Mouse (Mus musculus): ENCODE data around the gene D10Wsu102e. TPM values are rescaled to one million over a fixed set of nuclear protein-coding genes. Genes with fewer than 3 reads are reported as not detected.

The D10Wsu102e gene
- polyA plus RNA-seq, 1 experiment from 2014 or later, result 1.3 TPM

- Histone ChIP-seq H3K4me2 (ENCODE audit: low read length) (no peak overlapping the region), H3K4me3 (replicated peaks; ENCODE audit: low read length) (no peak overlapping the region), H3K27me3 (replicated peaks; ENCODE audit: control insufficient read depth, insufficient read depth, low read length) (no peaks in the 10 kb centered on the region), H3K36me3 (ENCODE audit: control insufficient read depth, insufficient read depth) (no peaks in the 10 kb centered on the region), H3K9ac (replicated peaks; ENCODE audit: low read depth, low read length) (no peak overlapping the region), H3K9me3 (ENCODE audit: control insufficient read depth, low read length) (no peaks in the 10 kb centered on the region), H3K4me1 (replicated peaks; ENCODE audit: control insufficient read depth, insufficient read depth, low read length) (no peaks in the 10 kb centered on the region), H3K27ac (ENCODE audit: low read length) (no peak overlapping the region)
- 88% methylated on average over 14 of the region's 14 CpGs for WGBS
- ATAC-seq, result no peak
Observed at GRCm38 (mm10) chr10:83326648-83327285, 33.3 kb upstream of the D10Wsu102e start.

DNA sequence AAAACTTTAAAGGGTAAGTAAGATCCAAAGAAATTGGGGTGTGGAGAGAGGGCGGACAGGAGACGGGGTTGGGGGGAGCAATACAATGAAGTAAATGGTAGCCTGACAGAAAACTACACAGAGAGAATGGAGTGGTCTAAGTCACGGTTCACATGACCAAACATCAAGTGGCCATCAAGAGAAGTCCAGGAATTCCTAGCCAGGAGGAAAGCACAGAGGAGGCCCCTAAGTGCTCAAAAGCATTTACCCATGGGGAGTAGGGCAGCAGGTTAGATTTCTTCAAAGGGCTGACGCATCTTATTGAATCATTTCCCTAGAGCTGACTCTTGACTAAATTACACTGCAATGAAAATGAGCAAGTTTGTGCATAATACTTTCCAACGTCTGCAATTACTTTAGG is 31.2 kb upstream of the D10Wsu102e start:
- no peak for ATAC-seq
- Histone ChIP-seq H3K4me1 (replicated peaks; ENCODE audit: control insufficient read depth, insufficient read depth, low read length) (no peaks in the 10 kb centered on the region), H3K27ac (ENCODE audit: low read length) (no peak overlapping the region), H3K4me2 (ENCODE audit: low read length) (no peak overlapping the region), H3K27me3 (replicated peaks; ENCODE audit: control insufficient read depth, insufficient read depth, low read length) (no peaks in the 10 kb centered on the region), H3K9ac (replicated peaks; ENCODE audit: low read depth, low read length) (no peak overlapping the region), H3K4me3 (replicated peaks; ENCODE audit: low read length) (no peak overlapping the region), H3K36me3 (ENCODE audit: control insufficient read depth, insufficient read depth) (no peaks in the 10 kb centered on the region), H3K9me3 (ENCODE audit: control insufficient read depth, low read length) (no peaks in the 10 kb centered on the region)
- 71% methylated on average over 5 of the region's 5 CpGs for WGBS

DNA sequence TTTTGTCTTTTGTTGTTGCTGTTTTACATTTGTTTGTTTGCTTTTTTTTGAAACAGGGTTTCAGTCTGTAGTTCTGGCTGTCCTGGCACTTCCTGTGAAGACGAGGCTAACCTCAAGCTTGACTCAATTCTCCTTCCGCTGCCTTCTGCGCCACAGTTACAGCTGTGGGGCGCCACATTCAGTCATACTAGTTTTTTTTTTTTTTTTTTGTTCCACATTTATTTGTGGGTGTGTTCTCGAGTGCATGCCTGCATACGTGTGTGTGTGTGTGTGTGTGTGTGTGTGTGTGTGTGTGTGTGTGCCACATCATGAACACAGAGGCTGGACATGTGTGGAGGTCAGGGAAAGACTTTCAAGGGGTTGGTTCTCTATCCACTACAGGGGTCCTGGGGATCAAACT is 29.7 kb upstream of the D10Wsu102e start:
- Histone ChIP-seq H3K4me2 (ENCODE audit: low read length) (no peak overlapping the region), H3K27me3 (replicated peaks; ENCODE audit: control insufficient read depth, insufficient read depth, low read length) (peaks cover 11% of the 10 kb centered on the region), H3K9me3 (ENCODE audit: control insufficient read depth, low read length) (no peaks in the 10 kb centered on the region), H3K4me3 (replicated peaks; ENCODE audit: low read length) (no peak overlapping the region), H3K27ac (ENCODE audit: low read length) (no peak overlapping the region), H3K36me3 (ENCODE audit: control insufficient read depth, insufficient read depth) (no peaks in the 10 kb centered on the region), H3K4me1 (replicated peaks; ENCODE audit: control insufficient read depth, insufficient read depth, low read length) (no peaks in the 10 kb centered on the region), H3K9ac (replicated peaks; ENCODE audit: low read depth, low read length) (no peak overlapping the region)
- ATAC-seq, result no peak
- WGBS, result 82% methylated on average over 6 of the region's 6 CpGs

DNA sequence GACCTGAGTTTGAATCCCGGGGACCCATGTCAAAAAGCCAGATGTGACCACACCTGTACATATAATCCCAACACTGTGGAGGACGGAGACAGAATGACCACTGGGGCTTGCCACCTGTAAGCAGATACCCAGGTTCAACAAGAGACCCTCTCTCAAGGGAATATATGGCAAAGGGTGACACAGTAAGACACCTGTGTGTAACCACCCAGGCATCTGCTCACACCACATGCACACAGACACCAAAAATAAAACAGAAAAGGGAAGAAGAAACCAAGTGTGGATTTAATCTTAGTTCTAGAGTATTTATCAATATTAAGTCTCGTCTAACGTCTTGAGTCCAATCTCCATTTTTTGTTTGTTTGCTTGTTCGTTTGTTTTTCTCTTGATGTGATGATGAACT is 28.2 kb upstream of the D10Wsu102e start:
- no peaks in the 10 kb centered on the region for H3K9me3 ChIP-seq (ENCODE audit: control insufficient read depth, low read length)
- no peaks in the 10 kb centered on the region for H3K36me3 ChIP-seq (ENCODE audit: control insufficient read depth, insufficient read depth)
- no peak overlapping the region for H3K4me2 ChIP-seq (ENCODE audit: low read length)
- no peak for ATAC-seq
- 93% methylated on average over 5 of the region's 5 CpGs for WGBS
- no peak overlapping the region for H3K27ac ChIP-seq (ENCODE audit: low read length)
- H3K4me1 ChIP-seq (replicated peaks; ENCODE audit: control insufficient read depth, insufficient read depth, low read length), result 0 out of 2 replicates have a peak, but pooled peaks cover 2% of the 10 kb centered on the region
- no peak overlapping the region for H3K9ac ChIP-seq (replicated peaks; ENCODE audit: low read depth, low read length)
- no peak overlapping the region for H3K4me3 ChIP-seq (replicated peaks; ENCODE audit: low read length)
- H3K27me3 ChIP-seq (replicated peaks; ENCODE audit: control insufficient read depth, insufficient read depth, low read length), result peaks cover 15% of the 10 kb centered on the region

- Histone ChIP-seq H3K27ac (ENCODE audit: low read length) (no peak overlapping the region), H3K4me3 (replicated peaks; ENCODE audit: low read length) (no peak overlapping the region), H3K9me3 (ENCODE audit: control insufficient read depth, low read length) (no peaks in the 10 kb centered on the region), H3K27me3 (replicated peaks; ENCODE audit: control insufficient read depth, insufficient read depth, low read length) (peaks cover 15% of the 10 kb centered on the region), H3K4me2 (ENCODE audit: low read length) (no peak overlapping the region), H3K36me3 (ENCODE audit: control insufficient read depth, insufficient read depth) (no peaks in the 10 kb centered on the region), H3K9ac (replicated peaks; ENCODE audit: low read depth, low read length) (no peak overlapping the region), H3K4me1 (replicated peaks; ENCODE audit: control insufficient read depth, insufficient read depth, low read length) (0 out of 2 replicates have a peak, but pooled peaks cover 2% of the 10 kb centered on the region)
- no peak for ATAC-seq
- WGBS, result 91% methylated on average over 11 of the region's 11 CpGs
Observed at GRCm38 (mm10) chr10:83332581-83332980, 27.4 kb upstream of the D10Wsu102e start.

GRCm38 (mm10) chr10:83336336-83336735 is 23.7 kb upstream of the D10Wsu102e start:
- Histone ChIP-seq H3K4me1 (replicated peaks; ENCODE audit: control insufficient read depth, insufficient read depth, low read length) (0 out of 2 replicates have a peak, but pooled peaks cover 5% of the 10 kb centered on the region), H3K9ac (replicated peaks; ENCODE audit: low read depth, low read length) (no peak overlapping the region), H3K9me3 (ENCODE audit: control insufficient read depth, low read length) (no peaks in the 10 kb centered on the region), H3K4me3 (replicated peaks; ENCODE audit: low read length) (peak overlapping the region; percentile 20; the same call in 1 of the 2 replicates), H3K4me2 (ENCODE audit: low read length) (peak overlapping the region; percentile 11; the same call in 1 of the 2 replicates), H3K27ac (ENCODE audit: low read length) (no peak overlapping the region), H3K27me3 (replicated peaks; ENCODE audit: control insufficient read depth, insufficient read depth, low read length) (peaks cover 15% of the 10 kb centered on the region), H3K36me3 (ENCODE audit: control insufficient read depth, insufficient read depth) (no peaks in the 10 kb centered on the region)
- no peak for ATAC-seq
- 9% methylated on average over 7 of the region's 7 CpGs for WGBS

- H3K27me3 ChIP-seq (replicated peaks; ENCODE audit: control insufficient read depth, insufficient read depth, low read length), result peaks cover 15% of the 10 kb centered on the region
- no peaks in the 10 kb centered on the region for H3K36me3 ChIP-seq (ENCODE audit: control insufficient read depth, insufficient read depth)
- peak within 1 kb of the TSS; percentile 76 for H3K4me3 ChIP-seq (replicated peaks; ENCODE audit: low read length)
- WGBS, result under 1% methylated on average over 90 of the region's 102 CpGs
- no peaks in the 10 kb centered on the region for H3K9me3 ChIP-seq (ENCODE audit: control insufficient read depth, low read length)
- peak within 1 kb of the TSS; percentile 89 for H3K9ac ChIP-seq (replicated peaks; ENCODE audit: low read depth, low read length)
- ATAC-seq, result peak; percentile 89
- H3K4me2 ChIP-seq (ENCODE audit: low read length), result peak within 1 kb of the TSS; percentile 78
- H3K4me1 ChIP-seq (replicated peaks; ENCODE audit: control insufficient read depth, insufficient read depth, low read length), result 0 out of 2 replicates have a peak, but pooled peaks cover 5% of the 10 kb centered on the region
- H3K27ac ChIP-seq (ENCODE audit: low read length), result peak within 1 kb of the TSS; percentile 39
Observed at GRCm38 (mm10) chr10:83337159-83337951, 22.7 kb upstream of the D10Wsu102e start, which contains the start of gene Slc41a2. TSS of gene Slc41a2 (minus strand) at chr10:83337882.

- 0 out of 2 replicates have a peak, but pooled peaks cover 5% of the 10 kb centered on the region for H3K4me1 ChIP-seq (replicated peaks; ENCODE audit: control insufficient read depth, insufficient read depth, low read length)
- H3K27me3 ChIP-seq (replicated peaks; ENCODE audit: control insufficient read depth, insufficient read depth, low read length), result peaks cover 15% of the 10 kb centered on the region
- peak overlapping the region; percentile 78 for H3K4me2 ChIP-seq (ENCODE audit: low read length)
- H3K9me3 ChIP-seq (ENCODE audit: control insufficient read depth, low read length), result no peaks in the 10 kb centered on the region
- ATAC-seq, result peak; percentile 16; the same call in 1 of the 2 replicates
- peak overlapping the region; percentile 89 for H3K9ac ChIP-seq (replicated peaks; ENCODE audit: low read depth, low read length)
- H3K4me3 ChIP-seq (replicated peaks; ENCODE audit: low read length), result peak overlapping the region; percentile 76
- no peaks in the 10 kb centered on the region for H3K36me3 ChIP-seq (ENCODE audit: control insufficient read depth, insufficient read depth)
- 51% methylated on average over 8 of the region's 9 CpGs for WGBS
- H3K27ac ChIP-seq (ENCODE audit: low read length), result peak overlapping the region; percentile 39; the same call in 1 of the 2 replicates
Observed at GRCm38 (mm10) chr10:83337971-83338598, 21.9 kb upstream of the D10Wsu102e start.

DNA sequence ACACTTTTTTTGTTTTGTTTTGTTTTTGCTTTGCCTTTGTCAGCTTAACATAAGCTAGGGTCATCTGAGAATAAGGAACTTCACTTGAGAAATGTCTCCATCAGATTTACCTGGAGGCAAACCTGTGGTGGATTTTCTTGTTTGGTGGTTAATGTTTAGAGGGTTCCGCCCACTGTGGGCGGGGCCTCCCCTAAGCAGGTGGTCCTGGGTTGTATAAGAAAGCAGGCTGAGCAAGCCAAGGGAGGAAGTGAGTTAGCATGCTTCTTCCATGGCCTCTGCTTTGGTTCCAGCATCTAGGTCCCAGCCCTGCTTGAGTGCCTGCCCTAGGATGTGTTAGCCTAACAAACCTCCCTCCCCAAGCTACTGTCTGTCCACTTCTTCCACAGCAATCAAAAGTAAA is 18.8 kb upstream of the D10Wsu102e start:
- Histone ChIP-seq H3K36me3 (ENCODE audit: control insufficient read depth, insufficient read depth) (no peaks in the 10 kb centered on the region), H3K4me3 (replicated peaks; ENCODE audit: low read length) (no peak overlapping the region), H3K27me3 (replicated peaks; ENCODE audit: control insufficient read depth, insufficient read depth, low read length) (peaks cover 2% of the 10 kb centered on the region; the same call in 1 of the 2 replicates), H3K27ac (ENCODE audit: low read length) (no peak overlapping the region), H3K4me2 (ENCODE audit: low read length) (no peak overlapping the region), H3K4me1 (replicated peaks; ENCODE audit: control insufficient read depth, insufficient read depth, low read length) (0 out of 2 replicates have a peak, but pooled peaks cover 4% of the 10 kb centered on the region), H3K9me3 (ENCODE audit: control insufficient read depth, low read length) (no peaks in the 10 kb centered on the region), H3K9ac (replicated peaks; ENCODE audit: low read depth, low read length) (no peak overlapping the region)
- WGBS, result 44% methylated on average over 2 of the region's 2 CpGs
- no peak for ATAC-seq
